Mouse (Mus musculus) embryonic facial prominence, embryonic 13.5 days (tissue): ENCODE results near the gene Lcn6. TPM values are rescaled to one million over a fixed set of nuclear protein-coding genes. Genes with fewer than 3 reads are reported as not detected.
"Not testable (repeated sequence)": the region's sequence is repeated elsewhere in the genome, so short reads cannot be mapped to it uniquely, and the experiment has no call there.

Experiments used
- ATAC-seq: fragments of 200-750 bp; cut with Nextera tagmentation; 2 replicates; pipeline ENCODE4 v1.8.0; 2017; ENCODE audit warnings: low read depth; ENCODE audit not compliant: insufficient number of reproducible peaks, insufficient read depth, low FRiP score, low TSS enrichment
- H3K27ac ChIP-seq: fragments of 300-500 bp; sonication (generic); 2 replicates; pipeline ENCODE4 v1.5.1; 2015; ENCODE audit warnings: moderate library complexity, mild to moderate bottlenecking, inconsistent platforms
- H3K27me3 ChIP-seq: fragments of 300-500 bp; sonication (generic); 2 replicates; pipeline ENCODE4 v1.6.1; 2015; ENCODE audit warnings: mild to moderate bottlenecking, inconsistent platforms
- H3K36me3 ChIP-seq: fragments of 300-500 bp; sonication (generic); 2 replicates; pipeline ENCODE4 v1.6.1; 2015; ENCODE audit warnings: mild to moderate bottlenecking, inconsistent platforms
- H3K4me1 ChIP-seq: fragments of 300-500 bp; sonication (generic); 2 replicates; pipeline ENCODE4 v1.6.1; 2015; ENCODE audit warnings: inconsistent platforms
- H3K4me2 ChIP-seq: fragments of 300-500 bp; sonication (generic); 2 replicates; pipeline ENCODE4 v1.6.1; 2015; ENCODE audit warnings: moderate library complexity, mild to moderate bottlenecking, inconsistent platforms
- H3K4me3 ChIP-seq: fragments of 300-500 bp; sonication (generic); 2 replicates; pipeline ENCODE4 v1.5.1; 2015; ENCODE audit warnings: mild to moderate bottlenecking, inconsistent platforms
- H3K9ac ChIP-seq: fragments of 300-500 bp; sonication (generic); 2 replicates; pipeline ENCODE4 v1.6.1; 2015; ENCODE audit warnings: mild to moderate bottlenecking, inconsistent platforms
- H3K9me3 ChIP-seq: fragments of 300-500 bp; sonication (generic); 2 replicates; pipeline ENCODE4 v1.6.1; 2016; ENCODE audit warnings: inconsistent platforms
- WGBS: fragments of 180-500 bp; shearing (Covaris S2); methylation state at CpG from one replicate; pipeline ENCODE4 v1.1.7; 2015; ENCODE audit warnings: mixed read lengths; 5-methylcytosine and 5-hydroxymethylcytosine counted together
- polyA plus RNA-seq: library from polyadenylated mRNA; unstranded; fragments of >200 nt; fragmentation: Nextera tagmentation; extraction: Ambion mirVana; gene quantifications from 2 replicates; pipeline ENCODE4 v1.2.1, GENCODE M21; 2015

The Lcn6 gene
- polyA plus RNA-seq, 1 experiment from 2014 or later: not detected

GRCm38 (mm10) chr2:25703706-25704105 is 27.1 kb downstream of the Lcn6 start:
- 85% methylated on average over 4 of the region's 4 CpGs for WGBS
- H3K36me3 ChIP-seq: no peaks in the 10 kb centered on the region
- ATAC-seq: no peak
- H3K4me1 ChIP-seq: peaks cover 9% of the 10 kb centered on the region
- no peaks in the 10 kb centered on the region for H3K27me3 ChIP-seq
- no peak overlapping the region for H3K9ac ChIP-seq
- no peak overlapping the region for H3K27ac ChIP-seq
- no peak overlapping the region for H3K4me3 ChIP-seq
- no peak overlapping the region for H3K4me2 ChIP-seq
- no peaks in the 10 kb centered on the region for H3K9me3 ChIP-seq

DNA sequence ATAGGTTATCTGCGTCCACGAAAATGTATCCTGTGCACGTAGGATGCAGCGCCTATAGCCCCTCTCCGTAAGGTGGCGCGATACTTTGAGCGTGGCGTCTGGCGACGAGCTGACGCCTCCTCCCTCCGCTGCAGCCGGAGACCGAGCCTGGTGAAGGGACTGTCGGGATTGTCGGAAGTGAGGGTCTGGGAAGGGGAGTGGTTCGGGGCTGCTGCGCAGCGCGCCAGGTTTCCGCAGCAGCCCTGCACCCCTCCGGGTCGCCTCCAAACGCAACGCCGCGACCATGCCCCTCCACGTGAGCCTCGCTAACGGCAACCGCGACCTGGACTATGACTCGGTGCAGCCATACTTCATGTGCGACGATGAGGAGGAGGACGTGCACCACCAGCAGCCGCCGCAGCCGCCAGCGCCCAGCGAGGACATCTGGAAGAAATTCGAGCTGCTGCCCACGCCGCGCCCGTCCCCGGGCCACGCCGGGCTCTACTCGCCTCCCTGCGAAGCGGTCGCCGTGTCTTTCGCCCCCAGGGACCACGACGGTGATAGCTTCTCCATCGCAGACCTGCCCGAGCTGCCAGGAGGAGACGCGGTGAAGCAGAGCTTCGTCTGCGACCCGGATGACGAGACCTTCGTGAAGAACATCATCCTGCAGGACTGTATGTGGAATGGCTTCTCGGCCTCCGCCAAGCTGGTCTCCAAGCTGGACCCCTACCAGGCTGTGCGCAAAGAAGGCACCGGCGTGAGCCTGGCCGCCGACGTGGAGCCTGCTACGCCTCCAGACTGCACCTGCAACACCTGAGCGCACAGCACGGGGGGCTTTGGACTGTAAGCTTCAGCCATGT is 30.3 kb downstream of the Lcn6 start, which contains the start of gene Bmyc:
Bmyc (plus strand) TSS at position 97 of the 839 bp plus-strand sequence.
- peak within 1 kb of the TSS; percentile 76 for H3K4me2 ChIP-seq

DNA sequence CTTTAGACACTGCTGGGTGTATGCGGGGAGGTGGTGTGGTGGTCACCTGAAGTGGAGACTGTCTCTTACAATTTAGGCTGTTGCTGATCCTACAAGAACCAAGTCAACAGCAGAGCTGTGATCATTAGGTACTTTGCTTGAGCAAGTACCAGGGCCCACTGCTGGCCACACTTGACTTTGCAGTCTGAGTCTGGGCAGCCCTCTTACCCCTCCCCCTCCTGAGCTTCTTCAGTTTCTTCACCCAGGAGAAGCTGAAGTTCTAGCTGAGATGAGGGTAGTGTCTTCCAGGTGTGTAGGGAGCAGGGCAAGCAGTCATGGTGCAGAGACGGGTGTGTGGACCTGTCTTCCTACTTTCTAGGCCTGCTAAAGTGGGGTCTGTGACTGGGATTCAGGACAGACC is 31.5 kb downstream of the Lcn6 start:
- Histone ChIP-seq H3K27me3 (no peaks in the 10 kb centered on the region), H3K27ac (no peak overlapping the region), H3K9ac (peak overlapping the region; percentile 36; the same call in 1 of the 2 replicates), H3K4me2 (peak overlapping the region; percentile 33), H3K9me3 (no peaks in the 10 kb centered on the region), H3K4me3 (0 out of 2 replicates have a peak overlapping the region, but pooled peaks have one; percentile 1), H3K36me3 (no peaks in the 10 kb centered on the region), H3K4me1 (peaks cover 13% of the 10 kb centered on the region)
- 67% methylated on average over 2 of the region's 2 CpGs for WGBS
- ATAC-seq: no peak

More for the DNA sequence above, 30.3 kb downstream of the Lcn6 start, which contains the start of gene Bmyc:
- ATAC-seq: peak; percentile 85
- Histone ChIP-seq H3K4me3 (peak within 1 kb of the TSS; percentile 80), H3K9me3 (no peaks in the 10 kb centered on the region), H3K4me1 (peaks cover 13% of the 10 kb centered on the region), H3K27ac (peak within 1 kb of the TSS; percentile 79), H3K36me3 (no peaks in the 10 kb centered on the region), H3K27me3 (no peaks in the 10 kb centered on the region), H3K9ac (peak within 1 kb of the TSS; percentile 83)
- under 1% methylated on average over 78 of the region's 78 CpGs for WGBS

GRCm38 (mm10) chr2:25709056-25709455 is 32.5 kb downstream of the Lcn6 start:
- H3K4me2 ChIP-seq, H3K36me3 ChIP-seq, H3K27ac ChIP-seq, H3K27me3 ChIP-seq, H3K4me3 ChIP-seq, H3K9ac ChIP-seq, H3K9me3 ChIP-seq, ATAC-seq: not testable (repeated sequence)
- H3K4me1 ChIP-seq: peaks cover 13% of the 10 kb centered on the region
- 90% methylated on average over 1 of the region's 1 CpGs for WGBS

DNA sequence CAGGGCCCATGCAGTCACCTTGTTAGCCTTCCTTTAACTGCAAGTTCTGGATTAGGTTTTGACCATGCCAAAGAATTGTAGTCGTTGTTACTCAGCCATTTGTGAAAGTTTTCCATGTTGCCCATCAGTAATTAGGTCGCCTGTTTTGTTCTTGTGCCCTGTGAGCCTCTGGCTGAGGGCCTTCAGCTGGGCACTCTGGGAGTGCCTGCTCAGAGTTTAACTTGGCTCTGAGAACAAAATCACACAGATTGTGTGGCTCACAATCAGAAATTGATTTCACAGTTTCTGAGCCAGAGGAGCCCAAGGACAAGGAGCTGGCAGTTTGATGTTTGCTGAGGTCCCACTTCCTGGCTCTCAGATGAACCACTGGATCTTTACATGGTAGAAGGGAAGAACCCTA is 33.2 kb downstream of the Lcn6 start:
- WGBS: 72% methylated on average over 2 of the region's 2 CpGs

DNA sequence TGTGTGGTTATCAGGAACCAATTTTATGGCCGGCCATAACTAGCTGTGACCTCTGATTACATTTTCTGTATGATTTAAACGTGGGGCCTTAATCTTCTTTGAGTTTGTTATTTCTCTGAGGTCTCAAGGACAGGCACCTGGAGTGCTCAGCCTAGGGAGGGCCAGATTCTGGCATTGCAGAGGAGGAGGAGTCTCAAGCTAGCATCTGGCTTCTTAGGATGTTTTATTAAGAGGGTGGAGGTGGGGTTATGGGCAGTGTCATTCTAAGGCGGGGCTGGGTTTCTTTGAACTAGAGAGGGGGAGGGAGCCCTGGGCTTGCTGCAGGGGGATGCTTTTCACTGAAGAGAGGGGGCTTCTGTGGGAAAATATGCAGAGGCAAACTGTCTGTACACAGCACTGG is 35.1 kb downstream of the Lcn6 start:
- H3K9me3 ChIP-seq, H3K27ac ChIP-seq, H3K36me3 ChIP-seq, ATAC-seq, H3K4me2 ChIP-seq, H3K27me3 ChIP-seq, H3K4me3 ChIP-seq, H3K9ac ChIP-seq: not testable (repeated sequence)
- H3K4me1 ChIP-seq: peaks cover 13% of the 10 kb centered on the region
- WGBS: 25% methylated on average over 3 of the region's 3 CpGs

More for the DNA sequence above, 33.2 kb downstream of the Lcn6 start:
- H3K27me3 ChIP-seq, H3K4me3 ChIP-seq, ATAC-seq, H3K9me3 ChIP-seq, H3K4me2 ChIP-seq, H3K9ac ChIP-seq, H3K36me3 ChIP-seq, H3K27ac ChIP-seq: not testable (repeated sequence)
- H3K4me1 ChIP-seq: peaks cover 13% of the 10 kb centered on the region

- no peak overlapping the region for H3K4me3 ChIP-seq
- ATAC-seq: no peak
- peaks cover 7% of the 10 kb centered on the region; the same call in 1 of the 2 replicates for H3K9me3 ChIP-seq
- no peak overlapping the region for H3K4me2 ChIP-seq
- no peak overlapping the region for H3K27ac ChIP-seq
- no peaks in the 10 kb centered on the region for H3K36me3 ChIP-seq
- no peak overlapping the region for H3K9ac ChIP-seq
- H3K4me1 ChIP-seq: no peaks in the 10 kb centered on the region
- H3K27me3 ChIP-seq: no peaks in the 10 kb centered on the region
These were observed 40.6 kb downstream of the Lcn6 start for GRCm38 (mm10) chr2:25717222-25717621.

Other genes starting within 250 kb of the Lcn6 start
- gene Abca2, start 248.1 kb upstream of the Lcn6 start, polyA plus RNA-seq: 2.9 and 4.0 TPM in 2 replicates
- 5.0 and 7.2 TPM in 2 replicates for gene Clic3, start 219.9 kb upstream of the Lcn6 start, polyA plus RNA-seq
- 29.4 and 35.9 TPM in 2 replicates for gene Paxx, start 215.7 kb upstream of the Lcn6 start, polyA plus RNA-seq
- 1.3 and 2.8 TPM in 2 replicates for gene Ptgds, start 206.7 kb upstream of the Lcn6 start, polyA plus RNA-seq
- gene Lcn12, start 182.9 kb upstream of the Lcn6 start, polyA plus RNA-seq: not detected in 2 replicates
- gene Fbxw5, start 176.0 kb upstream of the Lcn6 start, polyA plus RNA-seq: 75.1 and 81.1 TPM in 2 replicates
- gene C8g, start 175.1 kb upstream of the Lcn6 start, polyA plus RNA-seq: 5.8 and 6.2 TPM in 2 replicates
- gene Traf2, start 129.8 kb upstream of the Lcn6 start, polyA plus RNA-seq: 31.4 and 35.4 TPM in 2 replicates
- gene Edf1, start 118.9 kb upstream of the Lcn6 start, polyA plus RNA-seq: 335 and 341 TPM in 2 replicates
- 4.3 and 7.2 TPM in 2 replicates for gene Mamdc4, start 101.9 kb upstream of the Lcn6 start, polyA plus RNA-seq
- gene Phpt1, start 101.6 kb upstream of the Lcn6 start, polyA plus RNA-seq: 169 and 174 TPM in 2 replicates
- gene Ajm1, start 95.0 kb upstream of the Lcn6 start, polyA plus RNA-seq: 0.39 and 0.62 TPM in 2 replicates
- 80.3 and 81.9 TPM in 2 replicates for gene Rabl6, start 68.3 kb upstream of the Lcn6 start, polyA plus RNA-seq
- gene Ccdc183, start 59.1 kb upstream of the Lcn6 start, polyA plus RNA-seq: 0.31 and 0.34 TPM in 2 replicates
- gene Tmem141, start 54.8 kb upstream of the Lcn6 start, polyA plus RNA-seq: 23.5 and 24.8 TPM in 2 replicates
- 0.59 and 2.1 TPM in 2 replicates for gene Fcna, start 48.8 kb upstream of the Lcn6 start, polyA plus RNA-seq
- gene Lcn8, start 23.7 kb upstream of the Lcn6 start, polyA plus RNA-seq: not detected in 2 replicates
- gene Lcn5, start 18.8 kb upstream of the Lcn6 start, polyA plus RNA-seq: not detected in 2 replicates
- not detected in 2 replicates for gene Lcn10, start 5.9 kb downstream of the Lcn6 start, polyA plus RNA-seq
- gene Obp2a, start 23.3 kb downstream of the Lcn6 start, polyA plus RNA-seq: not detected in 2 replicates
- 95.4 and 103 TPM in 2 replicates for gene Bmyc, start 30.0 kb downstream of the Lcn6 start, polyA plus RNA-seq
- gene Obp2b, start 60.2 kb downstream of the Lcn6 start, polyA plus RNA-seq: not detected in 2 replicates
- not detected in 2 replicates for gene Lcn3, start 88.8 kb downstream of the Lcn6 start, polyA plus RNA-seq
- not detected in 2 replicates for gene Lcn11, start 100.2 kb downstream of the Lcn6 start, polyA plus RNA-seq
- not detected in 2 replicates for gene Gm13539, start 105.5 kb downstream of the Lcn6 start, polyA plus RNA-seq
- gene Glt6d1, start 139.1 kb downstream of the Lcn6 start, polyA plus RNA-seq: not detected in 2 replicates
- not detected in 2 replicates for gene Lcn9, start 146.4 kb downstream of the Lcn6 start, polyA plus RNA-seq
- gene Sohlh1, start 170.5 kb downstream of the Lcn6 start, polyA plus RNA-seq: not detected in 2 replicates
- gene Kcnt1, start 186.9 kb downstream of the Lcn6 start, polyA plus RNA-seq: 0.34 and 0.37 TPM in 2 replicates